In genomic region chr6:29712011-29712584, GRCm38 (mm10) we compare ENCODE assay signal across 8 mouse cellular contexts. TPM values are rescaled to one million over a fixed set of nuclear protein-coding genes. Genes with fewer than 3 reads are reported as not detected.
DNase-seq lines count a peak whose midpoint lies in the region; ATAC-seq and TF ChIP-seq lines count a peak whose summit lies in the region.

No protein-coding gene starts in this region.

- no peaks in the 10 kb centered on the region for H3K9me3 ChIP-seq in forebrain, postnatal 0 days (ENCODE audit: low read length)
- no peaks in the 10 kb centered on the region for H3K9me3 ChIP-seq in lung, embryonic 16.5 days (ENCODE audit: control insufficient read depth, low read length)

- no peaks in the 10 kb centered on the region for H3K36me3 ChIP-seq in forebrain, postnatal 0 days (ENCODE audit: insufficient read depth)
- no peaks in the 10 kb centered on the region for H3K36me3 ChIP-seq in lung, embryonic 16.5 days (ENCODE audit: control insufficient read depth, insufficient read depth, low read length)

- TF ChIP-seq CTCF in gastrocnemius, adult 2 months (IDR thresholded peaks at IDR 0.05) = peak; percentile 87
- TF ChIP-seq CTCF in Patski (IDR thresholded peaks at IDR 0.05) = peak; percentile 77
- TF ChIP-seq CTCF in forebrain, postnatal 0 days (IDR thresholded peaks at IDR 0.05; ENCODE audit: low read depth) = peak; percentile 81

- POLR2A ChIA-PET in Patski (lab: Charles Lee) = interaction anchor here (0.7 kb wide), 1 partner anchor 24 kb away, joined by 4 read pairs; the partner anchor contains the start of gene Smo

- no peak overlapping the region for H3K9ac ChIP-seq in forebrain, postnatal 0 days
- H3K9ac ChIP-seq in lung, embryonic 16.5 days (ENCODE audit: low read length) = no peak overlapping the region

- H3K4me2 ChIP-seq in forebrain, postnatal 0 days (ENCODE audit: low read depth) = no peak overlapping the region
- H3K4me2 ChIP-seq in lung, embryonic 16.5 days (ENCODE audit: low read depth, low read length) = no peak overlapping the region

- in situ Hi-C loops in Patski (cut with MboI; ENCODE audit: low pct_unique_long_range_greater_than_20kb) = loop anchor here (5.0 kb wide), 1 partner anchor 45 kb away; no protein-coding TSS in a partner anchor

- no peaks in the 10 kb centered on the region for H3K27me3 ChIP-seq in Patski
- H3K27me3 ChIP-seq in forebrain, postnatal 0 days (ENCODE audit: insufficient read depth, low read length) = no peaks in the 10 kb centered on the region
- no peaks in the 10 kb centered on the region for H3K27me3 ChIP-seq in lung, embryonic 16.5 days (ENCODE audit: control insufficient read depth, insufficient read depth, low read depth, low read length)

- DNase-seq in gastrocnemius, adult 2 months = no peak
- no peak for DNase-seq in gastrocnemius, postnatal 36 days
- DNase-seq in 3T3-L1 (ENCODE audit: low read depth, low spot score) = peak; percentile 89
- DNase-seq in Patski (ENCODE audit: low read depth, low spot score) = no peak
- DNase-seq in forebrain, postnatal 0 days = peak; percentile 69
- DNase-seq in urinary bladder, postnatal 36 days (ENCODE audit: low spot score in 2 of 2) = no peak
- no peak for DNase-seq in right cerebral cortex, postnatal 25 days

- 41% methylated on average over 3 of the region's 3 CpGs for WGBS in forebrain, postnatal 0 days
- 31% methylated on average over 3 of the region's 3 CpGs for WGBS in lung, embryonic 16.5 days

- CTCF ChIA-PET in Patski (lab: Charles Lee) = interaction anchor here (0.7 to 2.1 kb wide), 17 partner anchors 8 to 148 kb away, joined by 3 to 16 read pairs (median 5); partner anchors contain the start of gene Smo

- no peak overlapping the region for H3K27ac ChIP-seq in gastrocnemius, adult 2 months
- no peak overlapping the region for H3K27ac ChIP-seq in forebrain, postnatal 0 days (ENCODE audit: low read depth, low read length)
- H3K27ac ChIP-seq in lung, embryonic 16.5 days (ENCODE audit: low read length) = no peak overlapping the region

- H3K4me3 ChIP-seq in gastrocnemius, adult 2 months = no peak overlapping the region
- no peak overlapping the region for H3K4me3 ChIP-seq in forebrain, postnatal 0 days (ENCODE audit: low read depth, low read length)
- no peak overlapping the region for H3K4me3 ChIP-seq in lung, embryonic 16.5 days (ENCODE audit: low read length)

- H3K4me1 ChIP-seq in forebrain, postnatal 0 days (ENCODE audit: insufficient read depth) = no peaks in the 10 kb centered on the region
- H3K4me1 ChIP-seq in lung, embryonic 16.5 days (replicated peaks; ENCODE audit: control insufficient read depth, insufficient read depth, low read length) = peaks cover under 1% of the 10 kb centered on the region; the same call in 1 of the 2 replicates

- ATAC-seq in Patski = no peak
- ATAC-seq in forebrain, postnatal 0 days = peak; percentile 53
- peak; percentile 49; the same call in 1 of the 2 replicates for ATAC-seq in lung, embryonic 16.5 days (ENCODE audit: low read depth)

- intact Hi-C loops in gastrocnemius, adult 2 months (cut with DNase I) = loop anchor here (2.0 kb wide), 1 partner anchor 47 kb away; no protein-coding TSS in a partner anchor
- intact Hi-C loops in gastrocnemius, postnatal 36 days (cut with DNase I) = loop anchor here (2.0 kb wide), 1 partner anchor 47 kb away; no protein-coding TSS in a partner anchor

RNA-seq across cellular contexts. Expression of gene Tspan33, which starts 18.1 kb away (rescaled TPM):
- 1 to 10 TPM; 1.9 to 2.8 TPM for total RNA-seq in gastrocnemius, adult 2 months (2021)
- 1 to 10 TPM; 2.2 to 3.0 TPM for total RNA-seq in gastrocnemius, postnatal 36 days (2021)
- polyA plus RNA-seq in Patski (2021) = 53.5 TPM
- total RNA-seq in forebrain, postnatal 0 days (2014; rRNA removed) = 7.6 and 12.5 TPM in 2 replicates
- polyA plus RNA-seq in forebrain, postnatal 0 days (2015; fragmentation: Nextera tagmentation; extraction: Ambion mirVana) = 6.8 and 9.4 TPM in 2 replicates
- polyA plus RNA-seq in lung, embryonic 16.5 days (2015; fragmentation: Nextera tagmentation; extraction: Ambion mirVana) = 3.5 and 3.6 TPM in 2 replicates

RNA-seq across cellular contexts. Expression of gene Smo, which starts 23.2 kb away (rescaled TPM):
- total RNA-seq in gastrocnemius, adult 2 months (2021) = 1 to 10 TPM; 2.8 to 5.0 TPM
- total RNA-seq in gastrocnemius, postnatal 36 days (2021) = 1 to 10 TPM; 4.4 to 4.5 TPM
- 117 TPM for polyA plus RNA-seq in Patski (2021)
- 28.0 and 38.2 TPM in 2 replicates for total RNA-seq in forebrain, postnatal 0 days (2014; rRNA removed)
- 4.4 and 8.3 TPM in 2 replicates for polyA plus RNA-seq in forebrain, postnatal 0 days (2015; fragmentation: Nextera tagmentation; extraction: Ambion mirVana)
- polyA plus RNA-seq in lung, embryonic 16.5 days (2015; fragmentation: Nextera tagmentation; extraction: Ambion mirVana) = 29.2 and 29.6 TPM in 2 replicates

RNA-seq across cellular contexts. Expression of gene Ahcyl2, which starts 55.7 kb away (rescaled TPM):
- 10 to 100 TPM; 14.7 to 20.3 TPM for total RNA-seq in gastrocnemius, adult 2 months (2021)
- total RNA-seq in gastrocnemius, postnatal 36 days (2021) = 10 to 100 TPM; 12.7 to 14.5 TPM
- polyA plus RNA-seq in Patski (2021) = 30.8 TPM
- total RNA-seq in forebrain, postnatal 0 days (2014; rRNA removed) = 44.6 and 48.3 TPM in 2 replicates
- polyA plus RNA-seq in forebrain, postnatal 0 days (2015; fragmentation: Nextera tagmentation; extraction: Ambion mirVana) = 9.0 and 13.6 TPM in 2 replicates
- 7.9 and 8.7 TPM in 2 replicates for polyA plus RNA-seq in lung, embryonic 16.5 days (2015; fragmentation: Nextera tagmentation; extraction: Ambion mirVana)

Comparison
In these comparisons a context has a peak if more than half of its experiments do, and no peak if none do; other contexts are left out.
1. DNase-seq: peak in 3T3-L1 (single experiment) and forebrain, postnatal 0 days (single experiment); none in gastrocnemius, adult 2 months (single experiment), gastrocnemius, postnatal 36 days (0 of 2), Patski (single experiment), urinary bladder, postnatal 36 days (0 of 2) and right cerebral cortex, postnatal 25 days (single experiment).
2. Peak in every context shown above with its lines, with median percentiles within 50 percentile points of each other: CTCF ChIP-seq.